Mouse (Mus musculus) forebrain, embryonic 16.5 days (tissue): Measurements from ENCODE around the gene Camk2g. TPM values are rescaled to one million over a fixed set of nuclear protein-coding genes. Genes with fewer than 3 reads are reported as not detected.
"Not testable (repeated sequence)": the region's sequence is repeated elsewhere in the genome, so short reads cannot be mapped to it uniquely, and the experiment has no call there.

Experiments used
- ATAC-seq: fragments of 200-750 bp; cut with Nextera tagmentation; 2 replicates; pipeline ENCODE4 v1.8.0; 2017; ENCODE audit warnings: mild to moderate bottlenecking, moderate library complexity
- H3K27ac ChIP-seq: fragments of 300-500 bp; sonication (generic); 2 replicates; pipeline ENCODE4 v1.5.1; 2014; ENCODE audit warnings: low read length, control low read depth
- H3K27me3 ChIP-seq: fragments of 300-500 bp; sonication (generic); replicated peaks from 2 replicates; pipeline ENCODE4 v1.6.1; 2014; ENCODE audit warnings: low read length; ENCODE audit not compliant: control insufficient read depth, insufficient read depth
- H3K36me3 ChIP-seq: fragments of 300-500 bp; sonication (generic); 2 replicates; pipeline ENCODE4 v1.6.1; 2014; ENCODE audit not compliant: control insufficient read depth, insufficient read depth
- H3K4me1 ChIP-seq: fragments of 300-500 bp; sonication (generic); replicated peaks from 2 replicates; pipeline ENCODE4 v1.6.1; 2014; ENCODE audit warnings: low read length; ENCODE audit not compliant: control insufficient read depth, insufficient read depth
- H3K4me2 ChIP-seq: fragments of 300-500 bp; sonication (generic); 2 replicates; pipeline ENCODE4 v1.6.1; 2014; ENCODE audit warnings: mild to moderate bottlenecking, low read length, control low read depth
- H3K4me3 ChIP-seq: fragments of 300-500 bp; sonication (generic); replicated peaks from 2 replicates; pipeline ENCODE4 v1.5.1; 2014; ENCODE audit warnings: mild to moderate bottlenecking, low read length, control low read depth
- H3K9ac ChIP-seq: fragments of 300-500 bp; sonication (generic); replicated peaks from 2 replicates; pipeline ENCODE4 v1.6.1; 2014; ENCODE audit warnings: low read depth, low read length, control low read depth
- H3K9me3 ChIP-seq: fragments of 300-500 bp; sonication (generic); 2 replicates; pipeline ENCODE4 v1.6.1; 2016; ENCODE audit warnings: low read length; ENCODE audit not compliant: control insufficient read depth
- WGBS: fragments of 180-500 bp; shearing (Covaris S2); extraction: QIAGEN DNeasy Blood & Tissue Kit; methylation state at CpG from one replicate; pipeline ENCODE4 v1.1.7; 2014; 5-methylcytosine and 5-hydroxymethylcytosine counted together
- polyA plus RNA-seq: library from polyadenylated mRNA; unstranded; fragments of >200 nt; fragmentation: Nextera tagmentation; extraction: Ambion mirVana; gene quantifications from 2 replicates; pipeline ENCODE4 v1.2.1, GENCODE M21; 2015

Gene Camk2g
- polyA plus RNA-seq, 1 experiment from 2014 or later = 123 TPM

GRCm38 (mm10) chr14:20707201-20708190, 86.4 kb downstream of the Camk2g start, which contains the start of gene Zswim8:
TSS of gene Zswim8 (plus strand) at chr14:20707552.
- Histone ChIP-seq H3K4me3 (peak within 1 kb of the TSS; percentile 100), H3K27ac (peak within 1 kb of the TSS; percentile 84), H3K27me3 (no peaks in the 10 kb centered on the region), H3K9me3 (no peaks in the 10 kb centered on the region), H3K9ac (peak within 1 kb of the TSS; percentile 99), H3K36me3 (peaks cover 6% of the 10 kb centered on the region; the same call in 1 of the 2 replicates), H3K4me2 (peak within 1 kb of the TSS; percentile 85), H3K4me1 (peaks cover 24% of the 10 kb centered on the region)
- under 1% methylated on average over 80 of the region's 80 CpGs for WGBS
- peak; percentile 93 for ATAC-seq

GRCm38 (mm10) chr14:20703461-20703860, 90.4 kb downstream of the Camk2g start:
- ATAC-seq = not testable (repeated sequence)

GRCm38 (mm10) chr14:20702741-20703381, 91.0 kb downstream of the Camk2g start, which contains the start of gene Chchd1:
TSS of gene Chchd1 (plus strand) at chr14:20703006.
- under 1% methylated on average over 61 of the region's 61 CpGs for WGBS
- H3K4me2 ChIP-seq = peak within 1 kb of the TSS; percentile 64
- H3K9ac ChIP-seq = peak within 1 kb of the TSS; percentile 87
- peak within 1 kb of the TSS; percentile 82 for H3K4me3 ChIP-seq
- H3K27me3 ChIP-seq = no peaks in the 10 kb centered on the region
- peaks cover 43% of the 10 kb centered on the region for H3K4me1 ChIP-seq
- H3K9me3 ChIP-seq = no peaks in the 10 kb centered on the region
- peak; percentile 64 for ATAC-seq
- peak within 1 kb of the TSS; percentile 92 for H3K27ac ChIP-seq
- H3K36me3 ChIP-seq = no peaks in the 10 kb centered on the region

More at GRCm38 (mm10) chr14:20703461-20703860, 90.4 kb downstream of the Camk2g start:
- H3K4me2 ChIP-seq = peak overlapping the region; percentile 64
- peaks cover 41% of the 10 kb centered on the region for H3K4me1 ChIP-seq
- not testable (repeated sequence) for H3K27me3 ChIP-seq, H3K9me3 ChIP-seq, H3K36me3 ChIP-seq
- H3K4me3 ChIP-seq = peak overlapping the region; percentile 82
- peak overlapping the region; percentile 87 for H3K9ac ChIP-seq
- H3K27ac ChIP-seq = peak overlapping the region; percentile 92
- 10% methylated on average over 8 of the region's 8 CpGs for WGBS

GRCm38 (mm10) chr14:20702096-20702740, 91.7 kb downstream of the Camk2g start:
- H3K9me3 ChIP-seq = no peaks in the 10 kb centered on the region
- ATAC-seq = peak; percentile 26
- H3K36me3 ChIP-seq = no peaks in the 10 kb centered on the region
- 13% methylated on average over 15 of the region's 15 CpGs for WGBS
- H3K4me2 ChIP-seq = peak overlapping the region; percentile 64
- no peaks in the 10 kb centered on the region for H3K27me3 ChIP-seq
- H3K4me1 ChIP-seq = peaks cover 50% of the 10 kb centered on the region
- peak overlapping the region; percentile 87 for H3K9ac ChIP-seq
- H3K27ac ChIP-seq = peak overlapping the region; percentile 92
- H3K4me3 ChIP-seq = peak overlapping the region; percentile 82

GRCm38 (mm10) chr14:20701554-20701953, 92.3 kb downstream of the Camk2g start:
- H3K9ac ChIP-seq = no peak overlapping the region; the same call in 1 of the 2 replicates
- 73% methylated on average over 8 of the region's 8 CpGs for WGBS
- no peak overlapping the region for H3K27ac ChIP-seq
- peaks cover 54% of the 10 kb centered on the region for H3K4me1 ChIP-seq
- no peaks in the 10 kb centered on the region for H3K27me3 ChIP-seq
- H3K4me3 ChIP-seq = peak overlapping the region; percentile 82; the same call in 1 of the 2 replicates
- no peaks in the 10 kb centered on the region for H3K9me3 ChIP-seq
- no peak for ATAC-seq
- peak overlapping the region; percentile 64 for H3K4me2 ChIP-seq
- H3K36me3 ChIP-seq = no peaks in the 10 kb centered on the region

GRCm38 (mm10) chr14:20700362-20700761, 93.5 kb downstream of the Camk2g start:
- Histone ChIP-seq H3K27ac (no peak overlapping the region), H3K9me3 (no peaks in the 10 kb centered on the region), H3K9ac (no peak overlapping the region), H3K27me3 (no peaks in the 10 kb centered on the region), H3K36me3 (no peaks in the 10 kb centered on the region), H3K4me2 (no peak overlapping the region), H3K4me1 (peaks cover 63% of the 10 kb centered on the region), H3K4me3 (no peak overlapping the region)
- no peak for ATAC-seq
- WGBS = 90% methylated on average over 3 of the region's 3 CpGs

- H3K4me3 ChIP-seq = no peak overlapping the region
- no peak overlapping the region; the same call in 1 of the 2 replicates for H3K9ac ChIP-seq
- H3K9me3 ChIP-seq = no peaks in the 10 kb centered on the region
- H3K4me2 ChIP-seq = peak overlapping the region; percentile 81; the same call in 1 of the 2 replicates
- no peaks in the 10 kb centered on the region for H3K27me3 ChIP-seq
- H3K27ac ChIP-seq = no peak overlapping the region
- ATAC-seq = no peak
- peaks cover 4% of the 10 kb centered on the region for H3K36me3 ChIP-seq
- H3K4me1 ChIP-seq = peaks cover 66% of the 10 kb centered on the region
- 84% methylated on average over 2 of the region's 2 CpGs for WGBS
Measured at GRCm38 (mm10) chr14:20698515-20698914, 95.4 kb downstream of the Camk2g start.

GRCm38 (mm10) chr14:20696986-20697385, 96.9 kb downstream of the Camk2g start:
- peaks cover 12% of the 10 kb centered on the region for H3K36me3 ChIP-seq
- no peaks in the 10 kb centered on the region for H3K9me3 ChIP-seq
- peak overlapping the region; percentile 81 for H3K4me2 ChIP-seq
- H3K4me3 ChIP-seq = peak overlapping the region; percentile 97
- H3K27ac ChIP-seq = no peak overlapping the region
- peak overlapping the region; percentile 22 for H3K9ac ChIP-seq
- peaks cover 62% of the 10 kb centered on the region for H3K4me1 ChIP-seq
- no peaks in the 10 kb centered on the region for H3K27me3 ChIP-seq
- ATAC-seq = no peak; the same call in 1 of the 2 replicates
- WGBS = 12% methylated on average over 1 of the region's 1 CpGs
